Mouse (Mus musculus) skeletal muscle tissue, adult 2 months (tissue): ENCODE data around the gene Spem1.

ENCODE experiments used
- DNase-seq: peaks from one replicate; pipeline ENCODE4 v3.0.0-alpha.2; 2012; ENCODE audit warnings: low read depth, low spot score

The Spem1 gene

DNA sequence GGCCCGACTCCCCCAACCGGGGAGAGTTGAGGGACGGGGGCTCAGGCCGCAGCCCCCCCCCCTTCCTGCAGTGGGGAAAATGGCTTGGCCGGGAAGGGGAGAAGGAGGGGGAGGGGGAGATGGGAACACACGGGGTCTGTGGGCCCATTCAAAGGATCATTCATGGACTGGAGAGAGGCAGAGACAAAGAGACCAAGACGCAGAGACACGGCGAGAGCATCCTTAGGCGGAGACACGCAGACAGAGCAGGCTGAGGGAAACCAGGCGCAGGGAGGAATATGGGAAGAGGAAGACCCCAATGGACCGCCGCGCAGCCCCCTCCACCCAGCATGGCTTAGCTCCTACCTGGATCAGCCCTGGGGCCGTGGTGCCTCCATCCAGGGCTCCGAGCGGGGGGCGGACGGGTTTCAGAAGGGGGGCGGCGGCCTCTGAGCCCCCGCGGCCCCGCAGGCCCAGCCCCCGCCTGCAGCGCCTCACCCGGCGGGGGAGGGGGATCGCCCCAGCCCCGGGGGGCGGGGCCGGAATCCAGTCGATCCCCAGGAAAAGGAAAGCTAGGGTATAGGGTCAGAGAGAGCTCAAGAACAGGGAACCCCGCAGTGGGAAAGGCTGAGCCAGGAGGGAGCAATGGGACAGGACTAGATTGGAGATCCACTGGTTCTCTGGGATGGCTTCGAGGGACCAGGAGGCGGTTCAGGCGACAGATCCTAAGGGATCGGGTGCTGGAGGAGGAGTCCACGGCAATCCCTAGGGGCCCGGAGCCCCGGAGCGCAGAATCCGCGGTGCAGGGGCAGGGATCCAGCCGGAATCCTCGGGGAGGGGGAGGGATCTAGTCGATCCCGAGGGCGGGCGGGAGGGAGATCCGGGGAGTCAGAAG is 15.0 kb upstream of the Spem1 start:
- DNase-seq: no peak

- no peak for DNase-seq
Observed at GRCm38 (mm10) chr11:69835966-69836335, 14.0 kb upstream of the Spem1 start.

- no peak for DNase-seq
Observed at GRCm38 (mm10) chr11:69835326-69835965, 13.5 kb upstream of the Spem1 start.

DNA sequence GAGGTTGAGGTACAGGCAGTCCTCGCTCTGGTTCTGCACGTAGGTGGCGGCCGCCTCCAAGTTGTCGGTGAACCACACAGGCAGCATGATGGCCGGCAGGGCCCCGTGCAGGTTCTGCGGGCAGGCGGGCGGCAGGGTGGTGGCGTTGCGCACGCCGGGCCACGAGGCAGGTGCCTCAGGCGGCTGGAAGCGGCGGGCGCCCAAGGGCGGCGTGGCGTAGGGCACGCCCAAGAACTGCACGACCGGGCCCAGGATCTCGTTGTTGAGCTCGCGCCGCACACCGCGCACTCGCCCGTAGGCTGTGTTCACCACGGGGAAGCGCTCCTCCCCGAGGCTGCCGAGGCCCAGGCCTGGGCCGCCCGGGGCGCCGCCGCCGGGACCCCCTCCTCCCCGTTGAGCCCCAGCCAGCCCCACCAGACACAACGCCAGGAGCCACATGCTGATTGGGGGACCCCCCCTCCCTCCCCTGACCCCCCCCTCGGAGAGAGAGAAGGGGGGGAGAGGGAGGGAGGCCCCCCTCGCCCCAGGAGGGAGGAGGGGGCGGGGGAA is 12.1 kb upstream of the Spem1 start:
- DNase-seq: no peak

DNA sequence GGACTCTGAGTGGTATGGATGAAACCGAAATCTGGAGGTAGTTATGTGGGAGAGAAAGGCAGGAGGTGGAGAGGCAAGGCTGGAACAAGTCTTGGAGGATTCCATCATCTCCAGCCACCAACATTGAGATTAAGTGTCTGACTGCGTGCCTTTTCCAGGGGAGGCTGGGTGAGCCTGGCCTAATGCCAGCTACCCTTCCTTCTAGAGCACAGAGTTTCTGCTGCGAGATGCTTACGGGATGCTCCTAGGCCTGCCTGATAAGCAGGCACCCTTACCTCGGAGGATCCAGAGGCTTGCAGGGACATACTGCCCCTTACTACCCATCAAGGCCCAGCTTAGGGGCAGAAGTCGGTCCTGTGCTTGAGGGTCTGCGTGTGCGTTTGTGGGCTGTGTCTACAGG is 11.6 kb upstream of the Spem1 start:
- DNase-seq: no peak

GRCm38 (mm10) chr11:69828832-69829231 is 6.9 kb upstream of the Spem1 start:
- no peak for DNase-seq

DNA sequence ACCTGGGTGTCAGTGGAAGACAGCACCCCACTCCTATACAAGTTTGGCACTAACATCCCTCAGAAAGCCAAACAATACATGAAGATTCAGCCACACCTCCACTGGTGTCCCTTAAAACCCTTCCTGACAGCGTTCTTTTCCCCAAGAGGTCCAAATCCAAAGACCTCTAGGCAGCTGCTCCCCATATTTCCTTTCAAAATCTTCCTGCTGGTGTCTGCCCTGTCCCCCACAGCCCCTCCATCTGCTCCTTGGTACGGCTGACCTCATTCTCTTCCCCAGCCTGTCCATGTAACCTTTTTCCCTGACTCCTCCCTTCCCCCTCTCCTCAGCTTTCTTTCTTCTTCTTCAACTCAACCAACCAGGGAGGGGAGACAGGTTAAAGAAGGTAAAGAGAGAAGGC is 1.5 kb upstream of the Spem1 start:
- DNase-seq: no peak

DNA sequence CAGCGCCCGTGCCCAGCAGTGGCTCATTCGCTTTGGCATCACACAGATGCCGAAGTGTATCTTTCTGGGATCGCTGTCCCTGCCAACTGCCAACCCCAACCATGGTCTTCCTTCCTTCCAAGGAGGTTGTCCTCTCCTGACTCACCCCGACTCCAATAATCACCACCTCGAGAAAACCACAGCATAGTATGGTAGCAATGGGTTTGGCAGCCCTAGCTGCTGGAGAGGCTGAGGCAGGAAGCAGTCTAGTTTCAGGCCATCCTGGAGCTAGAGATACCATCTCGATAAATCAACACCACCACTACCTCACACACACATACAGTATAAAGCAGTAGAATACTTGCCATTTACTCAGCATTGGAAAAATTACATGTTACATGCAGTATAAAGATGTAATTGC is 3.1 kb downstream of the Spem1 start:
- DNase-seq: no peak

DNA sequence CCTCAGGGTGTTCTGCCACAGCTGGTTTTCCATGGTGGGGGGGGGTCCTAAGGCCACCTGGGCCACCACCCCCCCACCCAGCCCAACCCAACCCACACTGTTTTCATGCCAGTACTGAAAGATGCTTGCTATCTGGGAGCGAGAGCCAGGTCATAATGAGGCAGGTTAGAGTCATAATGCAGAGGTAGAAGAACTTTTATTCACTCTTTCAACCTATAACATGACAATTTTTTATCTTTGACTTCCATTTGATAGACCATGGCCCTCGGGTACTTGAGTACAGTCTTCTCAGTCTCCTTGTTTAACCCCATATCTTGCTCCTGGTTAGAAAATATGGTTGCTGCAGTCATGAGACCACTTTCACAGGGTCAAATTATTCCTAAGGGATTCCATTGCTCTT is 3.6 kb downstream of the Spem1 start, which contains the start of gene Spem2:
TSS of gene Spem2 (minus strand) at position 101 of the 400 bp plus-strand sequence.
- no peak for DNase-seq

DNA sequence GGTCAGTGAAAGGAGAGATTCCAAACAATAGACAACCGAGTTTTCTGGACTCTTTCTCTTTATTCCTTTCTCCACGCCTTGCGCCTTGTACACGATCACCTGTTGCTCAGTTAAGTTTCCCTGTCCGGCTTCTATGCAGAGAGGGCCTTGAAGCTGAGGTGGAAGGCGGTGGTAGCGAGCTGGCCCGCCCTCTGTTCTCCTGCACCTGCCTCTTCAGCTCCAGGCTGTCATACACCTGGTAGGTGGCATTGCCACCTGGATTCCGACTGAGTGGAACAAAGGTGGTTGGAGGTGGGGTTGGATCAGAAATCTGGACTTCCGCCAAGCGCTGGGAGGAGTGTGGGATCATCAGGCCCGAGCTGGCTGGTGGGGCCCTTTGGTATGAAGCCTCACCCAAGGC is 5.5 kb downstream of the Spem1 start:
- DNase-seq: no peak

GRCm38 (mm10) chr11:69815155-69815554 is 6.8 kb downstream of the Spem1 start, which contains the start of gene Gm39566:
Gm39566 (minus strand) TSS chr11:69815298.
- DNase-seq: no peak

GRCm38 (mm10) chr11:69810280-69810679 is 11.7 kb downstream of the Spem1 start:
- DNase-seq: no peak

DNA sequence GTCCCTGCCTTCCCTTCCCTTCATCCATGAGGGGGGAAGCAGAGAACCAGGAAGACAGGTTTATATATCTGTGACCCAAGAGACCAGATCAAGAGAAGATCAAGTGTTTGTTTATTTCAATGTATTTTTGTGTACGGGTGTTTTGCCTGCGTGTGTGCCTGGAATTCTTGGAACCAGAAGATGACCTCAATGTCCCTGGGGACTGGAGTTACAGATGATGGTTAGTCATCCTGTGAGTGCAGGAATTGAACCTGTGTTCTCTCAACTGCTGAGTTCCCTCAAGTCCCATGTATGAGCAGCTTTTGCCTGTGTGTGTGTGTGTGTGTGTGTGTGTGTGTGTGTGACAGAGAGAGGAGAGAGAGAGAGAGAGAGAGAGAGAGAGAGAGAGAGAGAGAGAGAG is 14.3 kb downstream of the Spem1 start:
- DNase-seq: no peak

DNA sequence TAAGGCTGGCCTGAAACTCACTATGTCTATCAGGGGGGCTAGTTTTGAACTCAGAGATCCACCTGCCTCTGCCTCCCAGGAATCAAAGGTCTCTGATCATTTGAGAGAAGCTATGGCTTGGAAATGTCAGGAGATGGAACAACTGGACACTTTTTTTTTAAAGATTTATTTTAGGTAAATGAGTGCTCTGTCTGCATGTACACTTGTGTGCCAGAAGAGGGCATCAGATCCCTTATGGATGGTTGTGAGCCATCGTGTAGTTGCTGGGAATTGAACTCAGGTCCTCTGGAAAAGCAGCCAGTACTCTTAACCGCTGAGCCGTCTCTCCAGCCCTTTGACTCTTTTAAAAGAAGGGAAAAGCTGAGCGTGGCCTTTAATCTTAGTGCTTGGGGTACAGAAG is 15.6 kb downstream of the Spem1 start:
- no peak for DNase-seq

DNA sequence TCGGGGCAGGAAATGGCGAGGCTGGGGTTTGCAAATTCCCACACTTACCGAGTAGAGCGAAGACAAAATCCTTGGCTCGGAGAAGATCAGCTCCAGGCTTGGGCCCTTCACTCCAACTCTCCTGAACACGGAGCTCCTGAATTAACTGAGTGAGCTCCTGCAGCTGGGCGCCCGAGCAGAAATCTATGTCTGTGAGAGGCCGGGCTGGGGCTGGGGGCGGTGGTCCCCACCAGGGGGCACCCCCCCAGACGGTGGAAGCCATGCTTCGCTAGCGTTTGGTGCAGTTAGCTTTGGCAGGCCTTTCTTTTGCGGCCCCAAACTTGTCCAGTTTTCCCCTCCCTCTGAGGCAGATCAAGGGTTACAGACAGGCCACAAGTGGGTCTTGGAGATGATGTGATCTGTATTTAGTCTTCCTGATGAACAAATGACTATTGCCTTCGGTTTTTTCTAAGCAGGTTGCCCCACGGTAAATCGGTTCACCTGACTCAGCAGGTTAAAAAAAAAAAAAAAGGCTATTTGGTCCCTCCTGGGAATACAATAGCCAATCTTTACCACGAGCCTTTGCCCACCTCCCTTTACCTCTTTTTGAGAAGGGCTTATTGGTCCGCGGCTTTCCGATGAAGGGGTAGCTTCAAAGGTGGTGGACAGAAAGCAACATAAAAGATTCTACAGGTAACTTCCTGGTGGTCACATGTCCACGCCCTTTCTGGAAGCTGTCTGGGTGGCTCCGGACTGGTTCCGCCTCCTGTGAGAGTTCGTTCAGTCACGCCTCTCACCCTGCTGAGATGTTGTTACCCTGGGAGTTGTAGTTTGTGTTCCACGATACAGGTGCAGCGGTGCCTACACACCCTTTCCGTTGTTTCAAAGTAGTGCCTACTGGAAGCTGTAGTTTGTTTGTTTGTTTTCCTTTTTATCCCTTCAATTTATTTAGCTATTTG is 16.7 kb downstream of the Spem1 start, which contains the start of gene Tmem102:
TSS of gene Tmem102 (minus strand) at position 653 of the 938 bp plus-strand sequence.
- no peak for DNase-seq

DNA sequence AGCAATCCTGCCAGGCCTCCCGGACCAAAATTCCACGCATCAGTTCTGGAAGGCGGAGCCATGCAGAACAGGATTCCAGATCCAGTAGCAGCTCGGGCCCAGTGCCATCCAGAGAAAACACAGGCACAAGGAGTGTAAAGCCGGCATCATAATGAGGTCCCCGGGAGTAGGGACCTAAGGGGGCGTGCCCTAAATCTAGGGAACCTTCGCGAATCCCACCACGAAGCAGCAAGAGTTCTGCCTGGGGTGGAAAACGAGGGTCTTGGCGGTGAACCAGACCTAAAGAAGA is 17.4 kb downstream of the Spem1 start:
- no peak for DNase-seq

GRCm38 (mm10) chr11:69803786-69804651 is 18.0 kb downstream of the Spem1 start:
- DNase-seq: peak; percentile 62

- DNase-seq: no peak
Observed at GRCm38 (mm10) chr11:69803328-69803727, 18.7 kb downstream of the Spem1 start.

DNA sequence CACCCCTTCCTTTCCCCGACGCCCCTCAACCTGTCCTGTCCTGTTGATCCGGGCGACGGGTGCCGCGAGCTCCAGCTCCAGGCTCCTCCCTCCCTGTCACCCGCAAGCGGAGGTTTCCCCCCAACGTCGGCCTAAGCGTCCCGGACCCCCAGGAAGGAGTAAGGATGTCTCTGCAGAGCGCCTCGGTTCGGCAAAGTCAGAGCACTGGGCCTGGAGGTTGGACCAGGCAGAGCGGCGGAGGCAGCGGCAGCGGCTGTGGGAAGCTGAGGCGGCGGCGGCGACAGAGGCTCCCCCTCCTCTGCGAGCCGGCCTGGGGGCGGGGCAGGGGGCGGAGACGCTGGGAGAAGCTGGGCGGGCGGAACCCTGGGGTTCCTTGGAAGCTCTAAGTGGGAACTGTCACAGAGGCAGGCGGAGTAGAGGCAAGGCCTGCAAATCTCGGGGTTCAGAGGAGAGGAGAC is 19.3 kb downstream of the Spem1 start:
- DNase-seq: peak; percentile 53

- no peak for DNase-seq
Observed at GRCm38 (mm10) chr11:69801379-69801977, 20.5 kb downstream of the Spem1 start, which contains the start of gene Fgf11. Fgf11 (minus strand) TSS chr11:69801857.
